Mouse (Mus musculus) ES-Bruce4 (cell line): ENCODE measurements around the gene Scd3. TPM values are rescaled to one million over a fixed set of nuclear protein-coding genes. Genes with fewer than 3 reads are reported as not detected.

Experiments used
- H3K27ac ChIP-seq: 2 replicates; pipeline ENCODE4 v1.5.1; 2012; ENCODE audit warnings: low read length, inconsistent platforms; ENCODE audit not compliant: insufficient read depth
- H3K27me3 ChIP-seq: 2 replicates; pipeline ENCODE4 v1.6.1; 2012; ENCODE audit warnings: mild to moderate bottlenecking, low read length, inconsistent platforms; ENCODE audit not compliant: control insufficient read depth, poor library complexity, insufficient read depth, severe bottlenecking
- H3K36me3 ChIP-seq: 2 replicates; pipeline ENCODE4 v1.6.1; 2012; ENCODE audit warnings: inconsistent platforms, mild to moderate bottlenecking, low read length, moderate library complexity; ENCODE audit not compliant: control insufficient read depth, poor library complexity, insufficient read depth, severe bottlenecking
- H3K4me1 ChIP-seq: one replicate; pipeline ENCODE4 v1.8.1; 2011; ENCODE audit warnings: low read length; ENCODE audit not compliant: control insufficient read depth, insufficient read depth
- H3K4me3 ChIP-seq: 2 replicates; pipeline ENCODE4 v1.5.1; 2011; ENCODE audit warnings: low read depth, mild to moderate bottlenecking, low read length
- H3K9ac ChIP-seq: 2 replicates; pipeline ENCODE4 v1.6.1; 2012; ENCODE audit warnings: low read depth, mild to moderate bottlenecking, inconsistent platforms; ENCODE audit not compliant: poor library complexity, severe bottlenecking
- H3K9me3 ChIP-seq: replicated peaks from 2 replicates; pipeline ENCODE4 v1.6.1; 2012; ENCODE audit warnings: mild to moderate bottlenecking, low read length, inconsistent platforms; ENCODE audit not compliant: control insufficient read depth, poor library complexity, insufficient read depth, severe bottlenecking
- CTCF ChIP-seq: IDR thresholded peaks from one replicate; pipeline ENCODE4 v1.8.1; 2011; ENCODE audit warnings: low read depth, low read length
- EP300 ChIP-seq: IDR thresholded peaks from 2 replicates; pipeline ENCODE4 v1.6.1; 2011; ENCODE audit warnings: low read depth, low read length; ENCODE audit not compliant: insufficient read depth
- POLR2A ChIP-seq: IDR thresholded peaks from one replicate; pipeline ENCODE4 v1.8.1; 2011; ENCODE audit warnings: low read length; ENCODE audit not compliant: insufficient read depth
- polyA plus RNA-seq: library from polyadenylated mRNA; stranded (reverse); fragments of >200 nt; gene quantifications from 2 replicates; pipeline ENCODE4 v1.2.4, GENCODE M21; 2011; ENCODE audit warnings: low read depth; ENCODE audit not compliant: missing spikeins, insufficient read depth, insufficient read length

Gene Scd3
- polyA plus RNA-seq, 1 experiment = 3.3 TPM

- no peak for TF ChIP-seq EP300
- TF ChIP-seq POLR2A = no peak
- TF ChIP-seq CTCF = no peak
- no peaks in the 10 kb centered on the region for H3K9me3 ChIP-seq
- H3K36me3 ChIP-seq = no peaks in the 10 kb centered on the region
- H3K4me1 ChIP-seq = no peaks in the 10 kb centered on the region
- H3K27me3 ChIP-seq = no peaks in the 10 kb centered on the region
- H3K4me3 ChIP-seq = no peak overlapping the region
- no peak overlapping the region for H3K27ac ChIP-seq
- no peak overlapping the region for H3K9ac ChIP-seq
Measured at GRCm38 (mm10) chr19:44197053-44197852, 5.8 kb upstream of the Scd3 start.

DNA sequence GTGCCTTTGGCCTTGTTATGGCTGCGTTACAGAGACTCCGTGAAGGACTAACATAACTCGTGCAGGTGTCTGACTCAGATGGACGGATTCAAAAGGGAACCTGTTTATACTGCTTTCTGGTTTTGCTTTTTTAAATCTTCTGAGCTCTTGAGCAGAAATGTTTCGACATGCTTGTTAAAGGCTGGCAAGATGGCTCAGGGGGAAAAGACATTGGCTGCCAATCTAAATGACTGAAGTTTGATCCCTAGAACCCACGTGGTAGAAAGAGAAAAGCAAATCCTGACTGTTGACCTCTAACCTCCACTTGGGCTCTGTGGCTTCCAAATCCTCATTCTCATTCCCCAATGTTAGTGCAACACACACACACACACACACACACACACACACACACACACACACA is 4.6 kb upstream of the Scd3 start:
- Histone ChIP-seq H3K9ac (no peak overlapping the region), H3K4me3 (no peak overlapping the region), H3K27me3 (no peaks in the 10 kb centered on the region), H3K27ac (no peak overlapping the region), H3K36me3 (no peaks in the 10 kb centered on the region), H3K9me3 (no peaks in the 10 kb centered on the region), H3K4me1 (no peaks in the 10 kb centered on the region)
- TF ChIP-seq EP300 (no peak), POLR2A (no peak), CTCF (no peak)

DNA sequence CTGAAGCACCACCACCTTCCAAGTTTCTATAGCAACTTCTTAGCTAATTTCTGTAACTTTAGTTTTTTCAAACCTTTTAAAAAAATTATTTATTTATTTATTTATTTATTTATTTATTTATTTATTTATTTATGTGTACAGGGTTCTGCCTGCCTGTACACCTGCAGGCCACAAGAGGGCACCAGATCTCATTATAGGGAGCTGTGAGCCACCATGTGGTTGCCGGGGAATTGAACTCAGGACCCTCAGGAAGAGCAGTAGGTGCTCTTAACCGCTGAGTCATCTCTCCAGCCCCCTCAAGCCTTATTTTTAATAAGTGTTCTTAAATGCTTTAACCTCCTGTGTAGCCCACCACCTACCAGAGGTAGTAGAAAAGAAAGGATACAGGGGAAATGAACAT is 4.1 kb upstream of the Scd3 start:
- H3K4me3 ChIP-seq = no peak overlapping the region
- no peaks in the 10 kb centered on the region for H3K36me3 ChIP-seq
- no peaks in the 10 kb centered on the region for H3K9me3 ChIP-seq
- no peaks in the 10 kb centered on the region for H3K4me1 ChIP-seq
- no peak overlapping the region for H3K9ac ChIP-seq
- TF ChIP-seq CTCF = peak; percentile 66
- TF ChIP-seq POLR2A = no peak
- no peak for TF ChIP-seq EP300
- no peaks in the 10 kb centered on the region for H3K27me3 ChIP-seq
- no peak overlapping the region for H3K27ac ChIP-seq

DNA sequence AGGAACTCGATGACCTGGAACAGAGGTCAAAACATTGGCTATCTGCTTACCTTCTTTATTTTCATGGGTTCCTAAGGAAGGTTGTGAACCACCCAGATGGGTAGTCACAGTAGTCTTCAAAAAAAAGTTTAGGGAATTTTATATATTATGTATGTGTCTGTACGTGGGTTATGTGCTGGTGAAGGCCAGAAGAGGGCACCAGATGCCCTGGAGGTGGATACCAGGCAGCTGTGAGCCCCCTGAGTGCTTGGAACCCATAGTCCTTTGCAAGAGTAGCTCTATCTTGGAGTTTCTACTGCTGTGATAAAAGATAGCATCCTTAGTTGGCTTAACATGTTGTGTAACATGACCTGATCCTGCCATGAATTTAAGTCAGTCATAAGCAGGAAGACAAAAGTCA is 4.0 kb downstream of the Scd3 start:
- no peaks in the 10 kb centered on the region for H3K9me3 ChIP-seq
- H3K36me3 ChIP-seq = no peaks in the 10 kb centered on the region
- no peaks in the 10 kb centered on the region; the same call in 1 of the 2 replicates for H3K27me3 ChIP-seq
- no peak for TF ChIP-seq EP300
- TF ChIP-seq CTCF = peak; percentile 30
- H3K9ac ChIP-seq = no peak overlapping the region
- H3K27ac ChIP-seq = no peak overlapping the region
- no peak overlapping the region for H3K4me3 ChIP-seq
- H3K4me1 ChIP-seq = no peaks in the 10 kb centered on the region

GRCm38 (mm10) chr19:44215255-44215654 is 12.2 kb downstream of the Scd3 start:
- 0 out of 2 replicates have a peak, but pooled peaks cover 1% of the 10 kb centered on the region for H3K27me3 ChIP-seq
- no peak overlapping the region for H3K27ac ChIP-seq
- H3K9me3 ChIP-seq = no peaks in the 10 kb centered on the region
- no peaks in the 10 kb centered on the region for H3K36me3 ChIP-seq
- TF ChIP-seq CTCF (peak; percentile 43), EP300 (no peak), POLR2A (no peak)
- H3K4me1 ChIP-seq = peaks cover 4% of the 10 kb centered on the region
- no peak overlapping the region for H3K4me3 ChIP-seq
- H3K9ac ChIP-seq = no peak overlapping the region

DNA sequence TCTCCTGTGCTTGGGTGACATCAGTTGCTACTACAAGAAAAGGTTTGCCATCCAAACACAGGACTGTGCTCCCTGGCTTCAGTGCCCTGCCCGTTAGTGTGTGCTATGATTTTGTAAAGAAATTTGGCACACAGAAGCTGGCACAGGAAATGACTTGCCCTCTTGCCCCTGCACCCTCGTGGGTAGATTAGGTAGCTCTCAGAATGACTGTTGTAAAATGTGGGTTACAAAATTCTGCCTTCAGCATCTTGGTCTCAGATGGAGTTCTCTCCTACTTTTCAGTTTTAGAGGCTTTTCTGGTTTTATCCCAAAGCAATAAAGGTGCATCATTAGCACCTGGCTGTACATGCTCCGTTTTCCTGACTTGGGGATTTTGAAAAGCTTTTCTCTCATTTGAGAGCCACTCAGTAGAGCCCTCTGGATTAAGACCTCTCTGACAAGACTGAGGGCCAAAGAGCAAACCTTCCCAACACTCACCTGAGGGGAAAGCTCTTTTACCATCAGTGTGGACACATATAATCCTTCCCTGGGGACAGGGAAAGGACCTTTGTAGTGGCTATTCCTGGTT is 15.0 kb downstream of the Scd3 start:
- TF ChIP-seq CTCF (no peak), POLR2A (no peak), EP300 (no peak)
- Histone ChIP-seq H3K4me3 (no peak overlapping the region), H3K27me3 (0 out of 2 replicates have a peak, but pooled peaks cover 1% of the 10 kb centered on the region), H3K36me3 (no peaks in the 10 kb centered on the region), H3K4me1 (peaks cover 4% of the 10 kb centered on the region), H3K9me3 (no peaks in the 10 kb centered on the region), H3K9ac (no peak overlapping the region), H3K27ac (no peak overlapping the region)
